Mouse (Mus musculus): ENCODE data around the gene Olfr1020. TPM values are rescaled to one million over a fixed set of nuclear protein-coding genes. Genes with fewer than 3 reads are reported as not detected.

Gene Olfr1020
- polyA plus RNA-seq, 1 experiment from 2014 or later: not detected

Other genes with a start within 250 kb of the Olfr1020 start
- not detected in 2 replicates for gene Olfr1000, start 235.1 kb upstream of the Olfr1020 start, polyA plus RNA-seq (2014; fragmentation: Nextera tagmentation; extraction: Ambion mirVana)
- not detected in 2 replicates for gene Olfr1002, start 196.3 kb upstream of the Olfr1020 start, polyA plus RNA-seq (2014; fragmentation: Nextera tagmentation; extraction: Ambion mirVana)
- not detected in 2 replicates for gene Olfr154, start 182.6 kb upstream of the Olfr1020 start, polyA plus RNA-seq (2014; fragmentation: Nextera tagmentation; extraction: Ambion mirVana)
- gene Olfr1006, start 168.3 kb upstream of the Olfr1020 start, polyA plus RNA-seq (2014; fragmentation: Nextera tagmentation; extraction: Ambion mirVana): not detected in 2 replicates
- gene Olfr1008, start 157.6 kb upstream of the Olfr1020 start, polyA plus RNA-seq (2014; fragmentation: Nextera tagmentation; extraction: Ambion mirVana): not detected in 2 replicates
- not detected in 2 replicates for gene Olfr1009, start 131.6 kb upstream of the Olfr1020 start, polyA plus RNA-seq (2014; fragmentation: Nextera tagmentation; extraction: Ambion mirVana)
- gene Olfr1012, start 84.3 kb upstream of the Olfr1020 start, polyA plus RNA-seq (2014; fragmentation: Nextera tagmentation; extraction: Ambion mirVana): not detected in 2 replicates
- not detected in 2 replicates for gene Olfr1013, start 79.9 kb upstream of the Olfr1020 start, polyA plus RNA-seq (2014; fragmentation: Nextera tagmentation; extraction: Ambion mirVana)
- not detected in 2 replicates for gene Olfr1014, start 74.3 kb upstream of the Olfr1020 start, polyA plus RNA-seq (2014; fragmentation: Nextera tagmentation; extraction: Ambion mirVana)
- gene Olfr1015, start 65.0 kb upstream of the Olfr1020 start, polyA plus RNA-seq (2014; fragmentation: Nextera tagmentation; extraction: Ambion mirVana): not detected in 2 replicates
- gene Olfr1016, start 44.5 kb upstream of the Olfr1020 start, polyA plus RNA-seq (2014; fragmentation: Nextera tagmentation; extraction: Ambion mirVana): not detected in 2 replicates
- gene Olfr1018, start 28.6 kb upstream of the Olfr1020 start, polyA plus RNA-seq (2014; fragmentation: Nextera tagmentation; extraction: Ambion mirVana): not detected in 2 replicates
- gene Olfr1019, start 1.5 kb upstream of the Olfr1020 start, polyA plus RNA-seq (2014; fragmentation: Nextera tagmentation; extraction: Ambion mirVana): not detected in 2 replicates
- not detected in 2 replicates for gene Olfr1022, start 21.6 kb downstream of the Olfr1020 start, polyA plus RNA-seq (2014; fragmentation: Nextera tagmentation; extraction: Ambion mirVana)
- gene Olfr1023, start 38.6 kb downstream of the Olfr1020 start, polyA plus RNA-seq (2014; fragmentation: Nextera tagmentation; extraction: Ambion mirVana): not detected in 2 replicates
- not detected in 2 replicates for gene Olfr1024, start 58.0 kb downstream of the Olfr1020 start, polyA plus RNA-seq (2014; fragmentation: Nextera tagmentation; extraction: Ambion mirVana)
- gene Olfr1025-ps1, start 68.2 kb downstream of the Olfr1020 start, polyA plus RNA-seq (2014; fragmentation: Nextera tagmentation; extraction: Ambion mirVana): not detected in 2 replicates
- gene Olfr1026, start 74.5 kb downstream of the Olfr1020 start, polyA plus RNA-seq (2014; fragmentation: Nextera tagmentation; extraction: Ambion mirVana): not detected in 2 replicates
- gene Olfr1028, start 103.4 kb downstream of the Olfr1020 start, polyA plus RNA-seq (2014; fragmentation: Nextera tagmentation; extraction: Ambion mirVana): not detected in 2 replicates
- gene Olfr1029, start 126.9 kb downstream of the Olfr1020 start, polyA plus RNA-seq (2014; fragmentation: Nextera tagmentation; extraction: Ambion mirVana): not detected in 2 replicates
- not detected in 2 replicates for gene Olfr1030, start 132.2 kb downstream of the Olfr1020 start, polyA plus RNA-seq (2014; fragmentation: Nextera tagmentation; extraction: Ambion mirVana)
- gene Olfr1031, start 143.3 kb downstream of the Olfr1020 start, polyA plus RNA-seq (2014; fragmentation: Nextera tagmentation; extraction: Ambion mirVana): not detected in 2 replicates
- not detected in 2 replicates for gene Olfr1032, start 158.5 kb downstream of the Olfr1020 start, polyA plus RNA-seq (2014; fragmentation: Nextera tagmentation; extraction: Ambion mirVana)
- 2.7 and 3.9 TPM in 2 replicates for gene Olfr1033, start 173.6 kb downstream of the Olfr1020 start, polyA plus RNA-seq (2014; fragmentation: Nextera tagmentation; extraction: Ambion mirVana)
- gene Olfr1034, start 198.8 kb downstream of the Olfr1020 start, polyA plus RNA-seq (2014; fragmentation: Nextera tagmentation; extraction: Ambion mirVana): 0.08 and 0.12 TPM in 2 replicates
- not detected in 2 replicates for gene Olfr1036, start 227.0 kb downstream of the Olfr1020 start, polyA plus RNA-seq (2014; fragmentation: Nextera tagmentation; extraction: Ambion mirVana)
- gene Olfr1037, start 240.4 kb downstream of the Olfr1020 start, polyA plus RNA-seq (2014; fragmentation: Nextera tagmentation; extraction: Ambion mirVana): not detected in 2 replicates

Data from heart, embryonic 14.5 days (tissue).